Mouse (Mus musculus) retina, postnatal 1 day (tissue): ENCODE results near the gene Cox8b.

ENCODE experiments used
- DNase-seq: peaks from one replicate; pipeline ENCODE4 v3.0.0-alpha.2; 2012

Cox8b gene

DNA sequence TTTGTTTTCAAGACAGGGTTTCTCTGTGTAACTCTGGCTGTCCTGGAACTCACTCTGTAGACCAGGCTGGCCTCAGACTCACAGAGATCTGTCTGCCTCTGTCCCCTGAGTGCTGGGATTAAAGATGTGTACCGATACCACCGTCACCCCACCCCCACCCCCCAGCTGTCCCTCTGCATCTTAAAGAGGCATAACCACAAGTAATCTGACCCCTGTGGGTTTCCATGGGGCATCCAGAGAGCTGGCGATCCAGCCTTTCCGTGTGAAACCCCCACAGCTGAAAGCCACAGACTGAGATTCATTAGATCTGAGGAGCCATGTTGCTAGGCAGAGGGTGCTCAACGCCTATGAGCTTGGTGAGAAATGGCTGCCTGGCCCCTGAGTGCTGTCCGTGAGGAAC is 40.2 kb downstream of the Cox8b start:
- DNase-seq = no peak

DNA sequence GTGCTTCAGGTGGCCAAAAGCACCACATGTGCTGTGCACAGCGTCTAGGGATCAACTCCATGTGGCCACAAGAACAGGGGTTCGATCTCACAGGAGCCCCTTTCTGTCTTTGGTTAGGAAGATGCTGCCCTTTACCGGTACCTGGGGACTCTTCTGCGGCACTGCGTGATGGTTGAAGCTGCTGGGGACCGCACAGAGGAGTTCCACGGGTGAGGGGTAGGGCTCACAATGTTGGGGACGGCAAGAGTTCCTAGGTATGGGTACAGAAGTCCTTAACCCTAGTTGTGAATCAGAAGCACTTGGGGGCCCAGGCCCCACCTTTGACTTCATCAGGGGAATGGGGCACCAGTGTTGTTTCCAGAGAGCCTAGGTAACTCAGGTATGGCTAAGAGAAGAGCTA is 41.5 kb downstream of the Cox8b start:
- no peak for DNase-seq

DNA sequence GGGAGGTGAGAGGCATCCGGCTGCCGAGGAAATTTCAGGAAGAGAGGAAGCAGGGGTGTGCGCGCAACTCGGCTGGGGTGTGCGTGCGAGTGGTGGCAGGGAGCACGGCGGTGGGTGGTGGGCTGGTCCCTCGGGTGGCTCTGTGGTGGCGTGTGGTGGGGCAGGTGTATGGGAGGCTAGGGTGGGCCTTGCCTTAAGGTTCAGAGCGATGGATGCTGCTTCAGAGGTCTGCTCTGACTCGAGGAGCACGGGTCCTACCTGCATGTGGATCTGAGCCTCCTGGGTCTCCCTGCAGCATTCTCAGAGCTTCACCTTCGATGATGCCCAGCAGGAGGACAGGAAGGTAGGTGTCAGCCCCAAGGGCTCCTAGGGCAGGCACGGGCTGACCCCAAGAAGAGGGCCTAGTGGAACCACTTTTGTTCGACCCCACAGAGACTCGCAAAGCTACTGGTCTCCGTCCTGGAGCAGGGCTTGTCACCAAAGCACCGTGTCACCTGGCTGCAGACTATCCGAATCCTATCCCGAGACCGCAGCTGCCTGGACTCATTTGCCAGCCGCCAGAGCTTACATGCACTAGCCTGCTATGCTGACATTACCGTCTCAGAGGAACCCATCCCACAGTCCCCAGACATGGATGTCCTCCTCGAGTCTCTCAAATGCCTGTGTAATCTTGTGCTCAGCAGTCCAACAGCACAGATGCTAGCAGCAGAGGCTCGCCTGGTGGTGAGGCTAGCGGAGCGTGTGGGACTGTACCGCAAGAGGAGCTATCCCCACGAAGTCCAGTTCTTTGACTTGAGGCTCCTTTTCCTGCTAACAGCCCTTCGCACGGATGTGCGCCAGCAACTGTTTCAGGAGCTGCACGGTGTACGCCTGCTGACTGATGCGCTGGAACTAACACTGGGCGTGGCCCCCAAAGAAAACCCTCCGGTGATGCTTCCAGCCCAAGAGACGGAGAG is 42.4 kb downstream of the Cox8b start, which contains the start of gene Bet1l:
Bet1l (minus strand) TSS at position 28 of the 956 bp plus-strand sequence.
- peak; percentile 22 for DNase-seq

DNA sequence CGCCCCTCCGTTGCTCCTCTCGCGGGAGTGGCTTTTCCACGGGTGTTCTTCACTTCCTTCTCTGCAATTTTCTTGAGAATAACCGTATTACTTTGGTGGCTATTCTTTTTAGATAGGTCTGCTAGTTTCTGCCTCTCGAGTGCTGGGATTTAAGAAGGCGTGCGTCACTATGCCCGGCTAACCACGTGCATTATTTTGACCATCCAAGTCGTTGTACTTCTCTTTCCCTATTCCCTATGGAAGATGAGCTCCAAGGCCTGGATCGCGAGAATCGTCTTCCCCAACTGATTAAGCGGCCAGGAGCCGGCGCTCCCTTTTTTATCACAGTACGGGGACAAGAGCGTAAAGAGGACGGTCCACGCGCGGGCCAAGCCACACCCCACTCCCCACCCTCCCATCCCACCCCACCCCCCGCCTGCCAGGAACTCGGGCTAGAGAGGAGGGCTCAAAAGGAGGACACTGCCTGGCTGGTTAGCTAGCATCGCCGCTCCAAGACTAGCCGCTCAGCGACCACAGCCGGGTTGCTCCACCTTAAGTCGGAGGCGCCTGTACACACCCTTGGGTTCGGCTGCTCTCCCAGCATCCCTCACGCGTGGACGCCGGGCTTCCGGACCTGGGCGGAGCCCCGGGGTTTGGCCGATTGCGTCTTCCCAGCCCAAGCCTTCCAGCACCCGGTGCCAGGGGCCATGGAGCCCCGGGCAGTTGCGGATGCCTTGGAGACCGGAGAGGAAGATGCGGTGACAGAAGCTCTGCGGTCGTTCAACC is 43.3 kb downstream of the Cox8b start, which contains the start of gene Ric8a:
Ric8a (plus strand) TSS at position 173 of the 765 bp plus-strand sequence.
- peak; percentile 86 for DNase-seq

DNA sequence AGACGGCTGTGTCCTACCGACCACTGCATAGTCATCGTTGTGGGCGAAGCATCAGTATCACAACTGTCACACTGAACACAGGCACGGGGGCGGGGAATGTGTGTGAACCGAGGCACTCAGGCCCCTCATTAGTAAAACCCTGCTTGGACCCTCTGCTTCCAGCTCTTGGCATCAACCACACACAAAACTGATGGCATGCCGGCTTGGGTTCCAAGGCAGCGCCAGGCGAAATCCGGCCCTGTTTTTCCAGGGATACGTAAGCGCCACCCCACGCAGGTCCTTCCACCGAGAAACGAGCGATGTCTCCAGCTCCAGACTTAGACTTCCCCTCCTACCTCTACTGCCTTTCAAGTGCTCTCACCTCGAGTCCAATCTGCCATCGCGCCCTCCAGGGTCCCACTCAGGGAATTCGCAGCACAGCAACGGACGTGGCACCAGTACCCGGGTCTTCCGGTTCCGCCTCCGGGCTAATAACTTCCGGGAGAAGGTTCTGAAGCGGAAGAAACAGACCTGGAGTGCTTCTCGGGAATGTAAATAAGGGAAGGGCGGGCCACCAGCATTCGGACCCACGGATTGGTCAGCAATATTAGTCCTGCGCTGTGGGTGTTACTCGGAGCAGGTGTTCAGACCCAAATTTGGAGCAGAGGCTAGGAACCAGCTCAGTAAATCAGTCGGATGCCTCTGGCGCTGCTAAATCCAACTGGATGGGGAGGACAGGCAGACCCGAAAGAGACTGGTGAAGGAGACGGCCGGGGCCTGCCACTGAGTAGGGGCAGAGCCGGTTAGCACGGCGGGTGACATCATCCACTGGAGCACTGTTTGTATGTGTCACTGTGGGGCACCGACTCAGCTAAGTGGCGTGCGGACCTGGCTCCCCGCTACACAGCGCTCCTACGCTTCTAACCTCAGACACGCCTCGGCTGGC is 44.1 kb downstream of the Cox8b start, which contains the start of gene Gm45785:
Gm45785 (minus strand) TSS at position 472 of the 925 bp plus-strand sequence.
- DNase-seq = peak; percentile 94

DNA sequence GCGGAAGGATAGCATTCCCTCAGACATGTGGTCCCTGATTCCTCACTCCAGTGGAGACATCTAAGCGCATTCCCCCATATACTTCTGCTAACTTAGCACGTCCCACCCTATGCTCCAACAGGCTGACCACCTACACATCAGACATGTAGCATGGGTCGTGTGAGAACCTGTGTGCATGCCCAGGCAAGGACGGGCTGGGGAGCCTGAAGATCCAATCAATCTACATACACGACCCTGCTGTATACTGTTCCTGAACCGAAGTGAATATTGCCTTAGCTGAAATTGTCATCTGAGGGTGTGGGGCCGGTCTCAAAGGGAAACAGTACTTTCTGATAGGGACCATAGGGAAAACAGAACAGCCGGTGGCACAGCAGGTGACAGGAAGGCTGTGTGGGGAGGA is 45.1 kb downstream of the Cox8b start:
- DNase-seq = no peak

DNA sequence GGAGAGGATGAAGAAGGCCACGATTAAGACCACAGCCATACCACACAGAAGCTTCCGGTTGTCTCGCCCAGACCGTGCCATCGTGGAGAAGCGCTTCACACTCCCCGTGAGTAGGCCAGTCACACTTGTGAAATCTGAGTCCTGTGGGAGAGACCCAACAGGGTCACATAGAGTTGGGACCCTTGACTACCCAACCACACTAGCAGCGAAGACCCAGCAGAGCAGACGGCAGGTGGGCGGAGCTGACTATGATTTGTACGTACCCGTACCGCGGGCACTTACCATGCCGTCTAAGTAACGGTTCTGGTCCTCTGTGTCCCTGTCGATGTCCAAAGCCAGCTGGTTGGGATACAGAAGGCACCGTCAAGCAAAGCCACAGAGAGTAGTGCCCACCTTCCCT is 45.8 kb downstream of the Cox8b start:
- DNase-seq = no peak

DNA sequence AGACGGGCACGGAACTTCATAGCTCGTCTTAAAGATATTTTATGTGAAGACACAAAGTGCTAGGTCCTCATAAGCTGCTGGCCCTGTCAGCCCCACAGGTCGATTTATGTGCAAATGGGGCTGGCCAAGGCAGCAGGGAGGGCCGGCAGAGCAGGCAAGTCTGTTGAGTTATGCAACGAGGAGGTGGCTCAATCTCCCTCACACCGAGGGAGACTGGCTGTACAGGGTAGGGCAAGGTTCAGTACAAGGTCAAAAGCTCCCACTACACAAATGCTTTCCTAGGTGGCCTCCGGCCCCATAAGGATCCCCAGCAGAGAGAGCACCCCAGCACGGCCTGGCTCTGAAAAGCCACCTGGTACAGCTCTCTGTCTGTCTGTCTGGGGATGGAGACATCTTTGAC is 46.9 kb downstream of the Cox8b start:
- no peak for DNase-seq

DNA sequence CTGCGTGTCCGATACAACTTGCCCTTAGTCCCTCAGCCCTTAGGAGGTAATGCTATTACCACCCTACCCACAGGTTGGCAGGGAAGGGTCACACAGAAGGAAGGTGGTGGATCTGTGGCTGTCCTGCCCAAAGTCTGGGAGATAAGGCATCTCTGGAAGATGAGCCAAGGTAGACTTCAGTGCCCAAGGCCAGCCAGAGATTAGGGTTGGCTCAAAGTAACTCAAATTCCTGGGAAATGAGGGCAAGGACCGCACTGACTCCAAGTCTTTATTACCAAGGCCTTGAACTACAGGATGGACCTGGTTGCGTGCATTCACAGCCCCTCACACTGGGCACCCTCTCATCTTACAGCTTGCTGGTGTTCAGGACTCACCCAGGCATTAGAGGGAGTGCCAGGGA is 48.3 kb downstream of the Cox8b start:
- no peak for DNase-seq
